Mouse (Mus musculus) neural tube, embryonic 15.5 days (tissue): ENCODE results near the gene Glp1r. TPM values are rescaled to one million over a fixed set of nuclear protein-coding genes. Genes with fewer than 3 reads are reported as not detected.

ENCODE experiments used
- ATAC-seq: fragments of 200-750 bp; cut with Nextera tagmentation; 2 replicates; pipeline ENCODE4 v1.8.0; 2017; ENCODE audit warnings: mild to moderate bottlenecking, moderate TSS enrichment, moderate library complexity; ENCODE audit not compliant: low FRiP score
- H3K27ac ChIP-seq: fragments of 300-500 bp; sonication (generic); replicated peaks from 2 replicates; pipeline ENCODE4 v1.5.1; 2015; ENCODE audit warnings: mild to moderate bottlenecking, inconsistent platforms
- H3K27me3 ChIP-seq: fragments of 300-500 bp; sonication (generic); replicated peaks from 2 replicates; pipeline ENCODE4 v1.6.1; 2015; ENCODE audit warnings: inconsistent platforms
- H3K36me3 ChIP-seq: fragments of 300-500 bp; sonication (generic); 2 replicates; pipeline ENCODE4 v1.6.1; 2015; ENCODE audit warnings: inconsistent platforms
- H3K4me1 ChIP-seq: fragments of 300-500 bp; sonication (generic); 2 replicates; pipeline ENCODE4 v1.6.1; 2015; ENCODE audit warnings: inconsistent platforms
- H3K4me2 ChIP-seq: fragments of 300-500 bp; sonication (generic); 2 replicates; pipeline ENCODE4 v1.6.1; 2015; ENCODE audit warnings: inconsistent platforms, mild to moderate bottlenecking, moderate library complexity
- H3K4me3 ChIP-seq: fragments of 300-500 bp; sonication (generic); replicated peaks from 2 replicates; pipeline ENCODE4 v1.5.1; 2015; ENCODE audit warnings: mild to moderate bottlenecking, inconsistent platforms
- H3K9ac ChIP-seq: fragments of 300-500 bp; sonication (generic); replicated peaks from 2 replicates; pipeline ENCODE4 v1.6.1; 2015; ENCODE audit warnings: mild to moderate bottlenecking, inconsistent platforms
- H3K9me3 ChIP-seq: fragments of 300-500 bp; sonication (generic); replicated peaks from 2 replicates; pipeline ENCODE4 v1.6.1; 2016; ENCODE audit warnings: inconsistent platforms
- WGBS: fragments of 180-500 bp; shearing (Covaris S2); methylation state at CpG from one replicate; pipeline ENCODE4 v1.1.7; 2015; ENCODE audit warnings: mixed read lengths; 5-methylcytosine and 5-hydroxymethylcytosine counted together
- polyA plus RNA-seq: library from polyadenylated mRNA; unstranded; fragments of >200 nt; fragmentation: Nextera tagmentation; extraction: Ambion mirVana; gene quantifications from 2 replicates; pipeline ENCODE4 v1.2.1, GENCODE M21; 2015

The Glp1r gene
- 1.0 and 1.2 TPM in 2 replicates for polyA plus RNA-seq

DNA sequence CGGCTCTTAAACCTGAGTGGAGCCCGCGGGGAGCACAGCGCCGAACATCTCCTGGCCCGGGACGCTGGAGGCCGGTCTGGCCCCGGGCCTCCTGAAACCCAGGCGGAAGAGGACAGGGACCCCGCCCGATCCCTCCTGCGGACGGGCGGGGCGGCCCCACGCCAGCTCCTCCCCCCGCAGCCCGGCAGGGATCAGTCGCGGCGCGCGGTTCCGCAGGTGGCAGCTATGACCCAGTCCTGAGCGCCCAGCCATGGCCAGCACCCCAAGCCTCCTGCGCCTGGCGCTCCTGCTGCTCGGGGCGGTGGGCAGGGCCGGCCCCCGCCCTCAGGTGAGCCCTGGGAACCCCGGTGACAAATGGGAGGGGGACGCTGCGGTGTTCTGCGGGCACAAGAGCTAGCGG, at the start of gene Glp1r:
Glp1r (plus strand) TSS at position 191 of the 400 bp plus-strand sequence.
- no peaks in the 10 kb centered on the region for H3K36me3 ChIP-seq
- H3K4me1 ChIP-seq: peaks cover 11% of the 10 kb centered on the region
- no peak for ATAC-seq
- H3K9ac ChIP-seq: peak within 1 kb of the TSS; percentile 40
- H3K4me2 ChIP-seq: peak within 1 kb of the TSS; percentile 96
- peak within 1 kb of the TSS; percentile 45 for H3K4me3 ChIP-seq
- under 1% methylated on average over 32 of the region's 37 CpGs for WGBS
- no peak within 1 kb of the TSS for H3K27ac ChIP-seq
- H3K27me3 ChIP-seq: peaks cover 42% of the 10 kb centered on the region
- no peaks in the 10 kb centered on the region for H3K9me3 ChIP-seq

DNA sequence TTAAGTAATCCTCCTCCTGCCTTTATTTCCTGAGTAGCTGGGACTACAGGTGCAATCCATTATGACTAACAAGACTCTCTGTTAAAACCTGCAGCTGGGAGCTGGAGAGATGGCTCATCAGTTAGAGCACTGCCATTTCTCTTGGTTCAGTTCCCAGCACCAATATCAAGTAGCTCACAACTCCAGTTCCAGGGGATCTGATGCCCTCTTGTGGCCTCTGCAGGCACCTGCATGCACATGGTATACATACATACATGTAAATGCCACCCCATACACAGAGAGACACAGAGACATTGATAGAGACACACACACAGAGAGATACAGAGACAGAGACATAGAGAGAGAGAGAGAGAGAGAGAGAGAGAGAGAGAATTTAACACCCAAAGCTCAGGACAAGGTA, 49.3 kb upstream of the Glp1r start:
- ATAC-seq: no peak
- Histone ChIP-seq H3K4me1 (no peaks in the 10 kb centered on the region), H3K9ac (no peak overlapping the region), H3K4me3 (no peak overlapping the region), H3K36me3 (no peaks in the 10 kb centered on the region), H3K4me2 (no peak overlapping the region), H3K9me3 (no peaks in the 10 kb centered on the region), H3K27me3 (no peaks in the 10 kb centered on the region), H3K27ac (no peak overlapping the region)

DNA sequence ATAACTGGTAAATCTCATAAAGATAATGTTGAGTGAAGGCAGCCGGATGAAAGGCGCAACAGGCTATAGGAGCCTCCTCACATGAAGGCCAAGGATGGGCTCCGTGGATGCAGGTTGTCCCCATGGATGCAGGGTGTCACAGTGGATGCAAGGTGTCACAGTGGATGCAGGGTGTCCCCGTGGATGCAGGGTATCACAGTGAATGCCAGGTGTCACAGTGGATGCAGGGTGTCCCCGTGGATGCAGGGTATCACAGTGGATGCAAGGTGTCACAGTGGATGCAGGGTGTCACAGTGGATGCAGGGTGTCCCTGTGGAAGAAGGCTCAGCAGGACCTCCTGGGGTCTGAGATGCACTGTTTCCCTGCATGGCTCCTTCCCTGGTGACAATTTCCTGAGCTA, 44.3 kb upstream of the Glp1r start:
- Histone ChIP-seq H3K9me3 (no peaks in the 10 kb centered on the region), H3K4me2 (no peak overlapping the region), H3K27ac (no peak overlapping the region), H3K4me1 (peaks cover 10% of the 10 kb centered on the region), H3K4me3 (no peak overlapping the region), H3K27me3 (no peaks in the 10 kb centered on the region), H3K36me3 (no peaks in the 10 kb centered on the region), H3K9ac (no peak overlapping the region)
- 95% methylated on average over 5 of the region's 5 CpGs for WGBS
- no peak for ATAC-seq

DNA sequence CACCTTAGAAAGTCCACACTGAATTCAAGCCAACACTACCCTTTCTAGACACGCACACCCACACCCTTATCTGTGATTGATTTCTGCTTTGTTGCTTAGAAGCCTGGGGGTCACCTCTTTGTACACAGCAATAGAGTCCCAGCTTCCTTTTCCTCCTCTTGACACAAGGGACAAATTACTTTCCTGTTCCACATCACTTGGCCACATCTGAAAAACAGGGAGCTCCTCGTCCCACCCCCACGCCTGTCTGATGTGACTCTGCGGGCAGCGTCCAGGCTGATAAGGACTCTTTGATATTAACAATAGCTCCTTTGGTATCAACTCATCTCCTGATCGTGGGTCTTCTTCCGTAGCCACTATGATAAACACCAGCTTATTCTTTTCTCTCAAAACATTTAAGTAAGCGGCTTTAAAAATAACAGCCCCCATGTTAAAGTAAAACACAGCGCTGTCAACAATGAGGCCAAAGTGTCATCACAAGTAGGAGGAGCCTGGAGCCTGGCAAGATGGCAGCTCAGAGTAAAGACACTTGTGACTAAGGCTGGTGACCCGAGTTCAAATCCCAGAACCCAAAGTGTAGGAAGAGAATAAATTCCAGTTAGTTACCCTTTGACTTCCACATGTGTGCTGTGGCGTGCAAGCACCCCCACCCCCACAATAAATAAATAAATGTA, 42.9 kb upstream of the Glp1r start:
- H3K9ac ChIP-seq: no peak overlapping the region
- H3K4me3 ChIP-seq: no peak overlapping the region
- no peaks in the 10 kb centered on the region for H3K36me3 ChIP-seq
- H3K4me1 ChIP-seq: peaks cover 10% of the 10 kb centered on the region
- ATAC-seq: no peak
- H3K27ac ChIP-seq: no peak overlapping the region
- no peak overlapping the region for H3K4me2 ChIP-seq
- H3K9me3 ChIP-seq: no peaks in the 10 kb centered on the region
- H3K27me3 ChIP-seq: no peaks in the 10 kb centered on the region
- 70% methylated on average over 11 of the region's 11 CpGs for WGBS

DNA sequence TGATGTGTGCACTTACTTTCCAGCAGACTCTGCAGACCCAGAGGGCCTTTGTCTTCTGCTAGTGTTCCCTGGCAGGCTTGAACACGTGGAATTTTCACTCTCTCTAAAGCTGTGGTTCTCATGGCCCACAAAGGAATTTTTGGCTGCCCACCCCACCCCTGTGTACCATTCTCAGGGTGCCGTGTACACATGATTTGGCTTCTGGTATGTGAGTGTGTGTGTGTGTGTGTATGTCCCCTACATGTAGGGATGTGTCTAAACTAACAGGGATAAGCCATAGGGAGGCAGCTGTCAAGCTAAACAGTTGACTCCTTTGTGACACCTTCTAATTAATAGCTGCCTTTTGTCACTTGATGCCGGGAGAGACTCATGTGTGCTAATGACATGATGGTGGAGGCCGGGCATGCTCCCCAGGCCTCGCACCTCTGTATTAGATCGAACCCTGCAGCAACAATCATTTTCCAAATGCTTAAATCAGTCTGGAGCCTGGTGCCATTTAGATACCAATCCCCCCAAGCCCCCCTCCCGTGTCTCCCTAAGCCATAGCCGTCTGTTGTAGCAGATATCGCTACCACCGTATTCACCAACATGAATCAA, 41.5 kb upstream of the Glp1r start:
- WGBS: 19% methylated on average over 10 of the region's 10 CpGs
- Histone ChIP-seq H3K9me3 (no peaks in the 10 kb centered on the region), H3K9ac (no peak overlapping the region), H3K27ac (no peak overlapping the region), H3K4me1 (peaks cover 10% of the 10 kb centered on the region), H3K4me3 (no peak overlapping the region), H3K4me2 (no peak overlapping the region), H3K27me3 (no peaks in the 10 kb centered on the region), H3K36me3 (no peaks in the 10 kb centered on the region)
- ATAC-seq: no peak; the same call in 1 of the 2 replicates

DNA sequence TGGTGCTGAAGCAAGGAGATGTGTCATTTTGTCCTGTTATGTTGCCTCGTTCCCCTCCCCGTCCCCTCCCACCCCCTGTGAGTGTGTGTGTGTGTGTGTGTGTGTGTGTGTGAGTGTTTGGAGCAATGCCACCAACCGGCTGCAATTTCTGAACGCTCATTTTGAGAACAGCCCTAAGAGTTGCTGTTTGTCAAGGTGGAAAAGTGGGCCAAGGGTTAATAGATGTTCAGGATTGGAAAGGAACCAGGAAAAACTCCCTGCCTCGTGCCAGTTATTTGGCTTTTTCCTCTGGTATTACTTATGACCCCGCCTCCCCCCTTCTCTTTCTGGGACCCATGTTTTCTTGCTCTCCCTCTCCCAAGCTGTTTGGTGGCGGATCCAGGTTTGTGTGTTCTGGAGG, 41.0 kb upstream of the Glp1r start:
- H3K27me3 ChIP-seq: no peaks in the 10 kb centered on the region
- no peaks in the 10 kb centered on the region for H3K36me3 ChIP-seq
- 43% methylated on average over 7 of the region's 7 CpGs for WGBS
- H3K4me2 ChIP-seq: no peak overlapping the region
- H3K4me3 ChIP-seq: no peak overlapping the region
- ATAC-seq: no peak
- H3K27ac ChIP-seq: no peak overlapping the region
- no peak overlapping the region for H3K9ac ChIP-seq
- H3K9me3 ChIP-seq: no peaks in the 10 kb centered on the region
- H3K4me1 ChIP-seq: peaks cover 10% of the 10 kb centered on the region

DNA sequence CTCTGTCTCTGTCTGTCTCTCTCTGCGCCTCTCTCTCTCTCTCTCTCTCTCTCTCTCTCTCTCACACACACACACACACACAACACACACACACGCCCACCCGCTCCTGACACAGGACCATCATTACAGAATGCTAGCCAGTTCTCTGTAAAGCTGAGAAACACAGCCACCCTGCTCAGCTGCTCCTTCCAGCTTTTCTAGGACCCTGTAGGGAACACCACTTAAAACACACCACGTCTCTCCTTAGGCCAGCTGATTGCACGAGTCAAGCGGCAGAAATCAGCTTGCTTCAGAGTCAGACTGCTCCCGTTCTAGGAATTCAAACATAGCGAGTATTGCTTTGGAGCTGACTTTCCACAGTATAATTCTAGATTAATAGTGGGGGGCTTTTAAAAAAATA, 35.3 kb upstream of the Glp1r start:
- Histone ChIP-seq H3K36me3 (no peaks in the 10 kb centered on the region), H3K4me2 (no peak overlapping the region), H3K4me1 (peaks cover 2% of the 10 kb centered on the region; the same call in 1 of the 2 replicates), H3K9ac (no peak overlapping the region), H3K27me3 (no peaks in the 10 kb centered on the region), H3K27ac (no peak overlapping the region), H3K9me3 (no peaks in the 10 kb centered on the region), H3K4me3 (no peak overlapping the region)
- no peak for ATAC-seq
- 62% methylated on average over 8 of the region's 8 CpGs for WGBS

DNA sequence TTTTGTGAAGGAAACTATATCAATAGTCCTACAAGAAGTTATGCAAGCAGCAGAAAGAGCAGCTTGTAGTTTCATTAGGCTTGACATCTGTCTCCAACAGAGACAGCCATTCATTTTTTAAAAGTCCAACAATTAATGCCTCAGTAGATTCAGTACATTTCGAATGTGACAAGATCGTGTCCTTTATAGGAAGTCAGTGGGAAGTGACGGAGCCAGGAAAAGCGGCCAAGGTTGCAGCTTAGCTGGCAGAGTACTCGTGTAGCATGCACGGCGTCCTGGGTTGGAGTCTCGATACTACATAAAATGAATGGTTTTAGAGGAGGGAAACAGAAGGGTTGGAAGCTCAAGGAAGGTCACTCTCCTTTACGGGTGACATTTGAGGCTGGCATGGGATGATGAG, 34.7 kb upstream of the Glp1r start:
- no peaks in the 10 kb centered on the region for H3K9me3 ChIP-seq
- no peak overlapping the region for H3K4me3 ChIP-seq
- no peak overlapping the region for H3K9ac ChIP-seq
- H3K36me3 ChIP-seq: no peaks in the 10 kb centered on the region
- H3K4me1 ChIP-seq: peaks cover 2% of the 10 kb centered on the region; the same call in 1 of the 2 replicates
- H3K27ac ChIP-seq: no peak overlapping the region
- no peak overlapping the region for H3K4me2 ChIP-seq
- 80% methylated on average over 9 of the region's 9 CpGs for WGBS
- no peak for ATAC-seq
- no peaks in the 10 kb centered on the region for H3K27me3 ChIP-seq

DNA sequence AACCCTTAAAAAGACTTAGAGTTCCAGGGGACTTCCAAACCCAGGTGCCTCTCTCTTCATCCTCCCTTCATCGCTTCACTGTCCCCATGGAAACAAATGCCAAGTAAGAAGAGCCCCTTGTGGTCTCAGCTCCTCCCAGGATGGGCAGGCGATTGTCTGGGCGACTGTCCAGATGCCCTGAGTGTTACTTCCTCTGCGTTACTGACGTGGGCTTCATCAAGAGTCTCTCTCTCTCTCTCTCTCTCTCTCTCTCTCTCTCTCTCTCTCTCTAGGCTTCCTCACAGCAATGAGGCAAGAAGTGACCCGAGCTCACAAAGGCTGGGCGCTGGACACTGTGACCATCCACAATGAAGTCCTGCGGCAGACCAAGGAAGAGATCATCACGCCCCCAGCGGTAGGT, 30.6 kb upstream of the Glp1r start:
- no peak overlapping the region for H3K27ac ChIP-seq
- H3K36me3 ChIP-seq: no peaks in the 10 kb centered on the region
- 32% methylated on average over 10 of the region's 10 CpGs for WGBS
- no peak overlapping the region for H3K4me3 ChIP-seq
- no peaks in the 10 kb centered on the region for H3K27me3 ChIP-seq
- H3K9ac ChIP-seq: no peak overlapping the region
- no peaks in the 10 kb centered on the region for H3K9me3 ChIP-seq
- no peak overlapping the region for H3K4me2 ChIP-seq
- no peak for ATAC-seq
- H3K4me1 ChIP-seq: 0 out of 2 replicates have a peak, but pooled peaks cover 4% of the 10 kb centered on the region

DNA sequence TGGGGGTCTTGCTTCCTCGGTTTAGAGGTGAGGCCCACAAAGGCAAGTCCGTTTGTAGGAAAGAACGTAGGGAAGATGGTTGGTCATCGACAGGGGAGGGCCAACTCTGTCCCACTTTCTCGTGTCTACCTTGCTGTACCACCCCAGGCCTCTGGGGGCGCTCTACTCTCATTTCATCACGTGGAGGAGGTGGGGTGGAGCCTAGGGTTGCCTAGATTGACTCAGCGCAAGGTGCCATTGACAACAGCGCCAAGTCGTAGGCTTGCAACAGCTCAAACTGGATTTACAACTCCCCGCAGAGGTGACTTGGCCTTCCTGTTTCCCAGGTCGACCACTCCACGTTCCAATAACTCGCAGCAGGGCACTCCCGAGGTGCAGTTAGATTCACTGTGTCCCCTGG, 27.3 kb upstream of the Glp1r start:
- ATAC-seq: no peak
- H3K9me3 ChIP-seq: no peaks in the 10 kb centered on the region
- H3K36me3 ChIP-seq: no peaks in the 10 kb centered on the region
- 0 out of 2 replicates have a peak, but pooled peaks cover 4% of the 10 kb centered on the region for H3K4me1 ChIP-seq
- no peak overlapping the region for H3K4me3 ChIP-seq
- no peak overlapping the region for H3K4me2 ChIP-seq
- H3K27ac ChIP-seq: no peak overlapping the region
- 63% methylated on average over 15 of the region's 15 CpGs for WGBS
- H3K9ac ChIP-seq: no peak overlapping the region
- no peaks in the 10 kb centered on the region for H3K27me3 ChIP-seq

DNA sequence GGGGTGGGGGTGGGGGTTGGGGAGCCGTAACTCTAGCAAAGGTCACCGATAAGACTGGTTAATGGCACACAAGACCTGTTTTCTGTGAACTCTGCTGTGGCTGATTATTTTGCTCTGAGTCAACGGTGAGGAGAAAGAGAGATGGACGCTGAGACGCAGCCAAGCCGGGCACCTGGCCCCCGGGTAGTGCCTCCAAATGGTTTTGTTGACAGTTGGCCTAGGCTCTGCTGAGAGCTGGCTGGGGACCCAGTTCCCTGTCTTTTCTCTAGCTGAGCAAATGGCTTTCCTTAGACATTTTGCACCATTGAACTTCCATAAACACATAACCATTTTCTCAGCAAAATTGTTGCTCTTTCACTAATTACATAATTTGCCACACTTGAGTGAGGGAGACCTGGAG, 24.2 kb upstream of the Glp1r start:
- no peaks in the 10 kb centered on the region for H3K36me3 ChIP-seq
- no peak for ATAC-seq
- H3K9ac ChIP-seq: no peak overlapping the region
- H3K4me1 ChIP-seq: peaks cover 8% of the 10 kb centered on the region; the same call in 1 of the 2 replicates
- H3K4me3 ChIP-seq: no peak overlapping the region
- H3K27me3 ChIP-seq: no peaks in the 10 kb centered on the region
- H3K9me3 ChIP-seq: no peaks in the 10 kb centered on the region
- WGBS: 74% methylated on average over 7 of the region's 7 CpGs
- H3K4me2 ChIP-seq: no peak overlapping the region
- H3K27ac ChIP-seq: no peak overlapping the region

DNA sequence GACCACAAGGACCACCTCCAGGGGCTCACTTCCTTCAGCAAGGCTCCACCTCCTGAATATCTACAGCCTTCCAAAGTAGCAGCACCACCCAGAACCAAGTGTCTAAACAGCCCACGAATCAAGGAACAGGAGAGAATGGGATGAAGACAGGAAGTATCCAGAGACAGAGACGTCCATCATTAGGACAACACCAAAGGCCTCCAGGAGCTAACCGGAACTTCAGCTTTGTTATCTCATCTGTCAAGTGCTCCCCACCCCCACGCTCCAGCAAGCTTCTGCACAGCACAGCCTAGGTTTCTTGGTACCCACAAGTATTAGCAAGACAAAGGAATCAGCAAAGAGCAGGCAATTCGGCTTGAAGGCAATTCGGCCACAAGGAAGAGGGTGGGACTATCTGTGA, 23.0 kb upstream of the Glp1r start:
- H3K4me2 ChIP-seq: no peak overlapping the region
- no peaks in the 10 kb centered on the region for H3K36me3 ChIP-seq
- no peak overlapping the region for H3K9ac ChIP-seq
- peaks cover 13% of the 10 kb centered on the region for H3K4me1 ChIP-seq
- no peak overlapping the region for H3K27ac ChIP-seq
- 25% methylated on average over 6 of the region's 6 CpGs for WGBS
- no peaks in the 10 kb centered on the region for H3K27me3 ChIP-seq
- no peaks in the 10 kb centered on the region for H3K9me3 ChIP-seq
- ATAC-seq: no peak
- no peak overlapping the region for H3K4me3 ChIP-seq
